Mouse (Mus musculus): Measurements from ENCODE around the gene 4930522H14Rik. TPM values are rescaled to one million over a fixed set of nuclear protein-coding genes. Genes with fewer than 3 reads are reported as not detected.

4930522H14Rik gene
- polyA plus RNA-seq (2012; rRNA removed): not detected in 2 replicates

GRCm38 (mm10) chr4:109531111-109531510 lies at the start of gene 4930522H14Rik:
Gene 4930522H14Rik (minus strand): TSS chr4:109531297.

GRCm38 (mm10) chr4:109484621-109485020 lies 46.5 kb downstream of the 4930522H14Rik start, which contains the start of gene Rnf11:
Gene Rnf11 (minus strand): TSS chr4:109484728.

Other genes starting within 250 kb of the 4930522H14Rik start
- gene Ttc39a, start 124.7 kb downstream of the 4930522H14Rik start, polyA plus RNA-seq (2012; rRNA removed): 14.3 and 18.4 TPM in 2 replicates
- gene Rnf11, start 46.6 kb downstream of the 4930522H14Rik start, polyA plus RNA-seq (2012; rRNA removed): 56.1 and 99.4 TPM in 2 replicates
- 13.8 and 14.6 TPM in 2 replicates for gene Cdkn2c, start 135.9 kb upstream of the 4930522H14Rik start, polyA plus RNA-seq (2012; rRNA removed)
- 12.0 and 14.5 TPM in 2 replicates for gene Faf1, start 145.3 kb upstream of the 4930522H14Rik start, polyA plus RNA-seq (2012; rRNA removed)

Measured in ovary, adult 2 months (tissue).